ENCODE assay signal across 8 mouse cellular contexts in genomic region chr5:24451264-24452029, GRCm38 (mm10). TPM values are rescaled to one million over a fixed set of nuclear protein-coding genes. Genes with fewer than 3 reads are reported as not detected.
DNase-seq lines count a peak whose midpoint lies in the region; ATAC-seq and TF ChIP-seq lines count a peak whose summit lies in the region.

No protein-coding gene starts in this region.

- peak overlapping the region; percentile 99 for H3K4me2 ChIP-seq in intestine, postnatal 0 days (replicated peaks; ENCODE audit: low read depth)
- H3K4me2 ChIP-seq in limb, embryonic 12.5 days: peak overlapping the region; percentile 99
- H3K4me2 ChIP-seq in midbrain, embryonic 14.5 days (ENCODE audit: low read length): peak overlapping the region; percentile 88

- no peaks in the 10 kb centered on the region for H3K36me3 ChIP-seq in intestine, postnatal 0 days (ENCODE audit: control insufficient read depth, insufficient read depth)
- H3K36me3 ChIP-seq in limb, embryonic 12.5 days: peaks cover 13% of the 10 kb centered on the region; the same call in 1 of the 2 replicates
- H3K36me3 ChIP-seq in midbrain, embryonic 14.5 days (ENCODE audit: control insufficient read depth, insufficient read depth, low read length): no peaks in the 10 kb centered on the region

- peak overlapping the region; percentile 86 for H3K27ac ChIP-seq in intestine, postnatal 0 days (ENCODE audit: low read depth, low read length)
- H3K27ac ChIP-seq in limb, embryonic 12.5 days: peak overlapping the region; percentile 93
- H3K27ac ChIP-seq in midbrain, embryonic 14.5 days (replicated peaks; ENCODE audit: low read depth, low read length): peak overlapping the region; percentile 93

- peak overlapping the region; percentile 78 for H3K9ac ChIP-seq in intestine, postnatal 0 days (ENCODE audit: low read depth, low read length)
- H3K9ac ChIP-seq in limb, embryonic 12.5 days (replicated peaks): peak overlapping the region; percentile 97
- H3K9ac ChIP-seq in midbrain, embryonic 14.5 days (replicated peaks; ENCODE audit: low read length): peak overlapping the region; percentile 93

- no peaks in the 10 kb centered on the region for H3K9me3 ChIP-seq in intestine, postnatal 0 days (ENCODE audit: control insufficient read depth)
- no peaks in the 10 kb centered on the region for H3K9me3 ChIP-seq in limb, embryonic 12.5 days
- no peaks in the 10 kb centered on the region for H3K9me3 ChIP-seq in midbrain, embryonic 14.5 days (ENCODE audit: control insufficient read depth, low read length)

- H3K4me1 ChIP-seq in intestine, postnatal 0 days (replicated peaks; ENCODE audit: control insufficient read depth, insufficient read depth, low read length): 0 out of 2 replicates have a peak, but pooled peaks cover 8% of the 10 kb centered on the region
- peaks cover 47% of the 10 kb centered on the region for H3K4me1 ChIP-seq in limb, embryonic 12.5 days (replicated peaks)
- H3K4me1 ChIP-seq in midbrain, embryonic 14.5 days (ENCODE audit: control insufficient read depth, insufficient read depth, low read length): peaks cover 49% of the 10 kb centered on the region

- peak overlapping the region; percentile 72 for H3K4me3 ChIP-seq in intestine, postnatal 0 days (ENCODE audit: low read depth, low read length)
- peak overlapping the region; percentile 94 for H3K4me3 ChIP-seq in limb, embryonic 12.5 days (replicated peaks)
- peak overlapping the region; percentile 85 for H3K4me3 ChIP-seq in midbrain, embryonic 14.5 days (replicated peaks; ENCODE audit: low read depth, low read length)

- no peaks in the 10 kb centered on the region for H3K27me3 ChIP-seq in intestine, postnatal 0 days (replicated peaks; ENCODE audit: control insufficient read depth, insufficient read depth, low read length)
- H3K27me3 ChIP-seq in limb, embryonic 12.5 days: no peaks in the 10 kb centered on the region
- H3K27me3 ChIP-seq in midbrain, embryonic 14.5 days (ENCODE audit: control insufficient read depth, insufficient read depth, low read length): no peaks in the 10 kb centered on the region

- no peak for TF ChIP-seq CTCF in intestine, postnatal 0 days (IDR thresholded peaks at IDR 0.05; ENCODE audit: low read depth)

- peak; percentile 77 for ATAC-seq in intestine, postnatal 0 days
- peak; percentile 69 for ATAC-seq in limb, embryonic 12.5 days (ENCODE audit: insufficient number of reproducible peaks, insufficient read depth, low FRiP score, low TSS enrichment, low read depth)
- ATAC-seq in midbrain, embryonic 14.5 days (ENCODE audit: low FRiP score, low TSS enrichment): peak; percentile 74

- WGBS in intestine, postnatal 0 days: 7% methylated on average over 23 of the region's 66 CpGs
- WGBS in limb, embryonic 12.5 days: 3% methylated on average over 42 of the region's 66 CpGs
- WGBS in midbrain, embryonic 14.5 days: 2% methylated on average over 56 of the region's 66 CpGs

- DNase-seq in layer of hippocampus, adult 11-12 months (ENCODE audit: low spot score): peak; percentile 88
- DNase-seq in layer of hippocampus, adult 9-10 months (ENCODE audit: low spot score): no peak
- DNase-seq in embryo, embryonic 11.5 days (ENCODE audit: low read depth, low spot score): peak; percentile 73
- peak; percentile 83 to 89 for DNase-seq in gastrocnemius, postnatal 4 days (ENCODE audit: low spot score in 2 of 2)
- DNase-seq in midbrain, embryonic 14.5 days: peak; percentile 94
- peak; percentile 72 to 78 for DNase-seq in spleen, adult 18-20 months

RNA-seq across cellular contexts. Expression of gene Agap3, which starts 0.5 kb away (rescaled TPM):
- 10 to 100 TPM; 80.9 to 90.9 TPM for total RNA-seq in gastrocnemius, postnatal 4 days (2021)
- 14.9 and 16.6 TPM in 2 replicates for polyA plus RNA-seq in intestine, postnatal 0 days (2015; fragmentation: Nextera tagmentation; extraction: Ambion mirVana)
- polyA plus RNA-seq in limb, embryonic 12.5 days (2016; fragmentation: Nextera tagmentation; extraction: Ambion mirVana): 42.0 and 67.8 TPM in 2 replicates
- 65.1 and 79.0 TPM in 2 replicates for polyA plus RNA-seq in midbrain, embryonic 14.5 days (2014; fragmentation: Nextera tagmentation; extraction: Ambion mirVana)

RNA-seq across cellular contexts. Expression of gene Tmub1, which starts 3.8 kb away (rescaled TPM):
- 1 to 10 TPM; 6.7 to 7.0 TPM for total RNA-seq in gastrocnemius, postnatal 4 days (2021)
- polyA plus RNA-seq in intestine, postnatal 0 days (2015; fragmentation: Nextera tagmentation; extraction: Ambion mirVana): 27.5 and 28.8 TPM in 2 replicates
- 21.0 and 21.8 TPM in 2 replicates for polyA plus RNA-seq in limb, embryonic 12.5 days (2016; fragmentation: Nextera tagmentation; extraction: Ambion mirVana)
- 51.0 and 64.1 TPM in 2 replicates for polyA plus RNA-seq in midbrain, embryonic 14.5 days (2014; fragmentation: Nextera tagmentation; extraction: Ambion mirVana)

RNA-seq across cellular contexts. Expression of gene Fastk, which starts 6.4 kb away (rescaled TPM):
- total RNA-seq in gastrocnemius, postnatal 4 days (2021): 100 to 1,000 TPM; 129 to 132 TPM
- 66.8 and 67.0 TPM in 2 replicates for polyA plus RNA-seq in intestine, postnatal 0 days (2015; fragmentation: Nextera tagmentation; extraction: Ambion mirVana)
- 105 TPM in 2 replicates for polyA plus RNA-seq in limb, embryonic 12.5 days (2016; fragmentation: Nextera tagmentation; extraction: Ambion mirVana)
- 91.8 and 105 TPM in 2 replicates for polyA plus RNA-seq in midbrain, embryonic 14.5 days (2014; fragmentation: Nextera tagmentation; extraction: Ambion mirVana)

RNA-seq across cellular contexts. Expression of gene Slc4a2, which starts 27.8 kb away (rescaled TPM):
- 10 to 100 TPM; 40.3 to 42.6 TPM for total RNA-seq in gastrocnemius, postnatal 4 days (2021)
- polyA plus RNA-seq in intestine, postnatal 0 days (2015; fragmentation: Nextera tagmentation; extraction: Ambion mirVana): 29.9 and 30.1 TPM in 2 replicates
- 47.1 and 50.2 TPM in 2 replicates for polyA plus RNA-seq in limb, embryonic 12.5 days (2016; fragmentation: Nextera tagmentation; extraction: Ambion mirVana)
- 14.8 TPM in 2 replicates for polyA plus RNA-seq in midbrain, embryonic 14.5 days (2014; fragmentation: Nextera tagmentation; extraction: Ambion mirVana)

RNA-seq across cellular contexts. Expression of gene Cdk5, which starts 28.1 kb away (rescaled TPM):
- total RNA-seq in gastrocnemius, postnatal 4 days (2021): 10 to 100 TPM; 24.4 to 25.7 TPM
- 28.4 and 29.9 TPM in 2 replicates for polyA plus RNA-seq in intestine, postnatal 0 days (2015; fragmentation: Nextera tagmentation; extraction: Ambion mirVana)
- 53.8 and 54.5 TPM in 2 replicates for polyA plus RNA-seq in limb, embryonic 12.5 days (2016; fragmentation: Nextera tagmentation; extraction: Ambion mirVana)
- polyA plus RNA-seq in midbrain, embryonic 14.5 days (2014; fragmentation: Nextera tagmentation; extraction: Ambion mirVana): 110 and 136 TPM in 2 replicates
